Mouse (Mus musculus) bone marrow macrophage, adult 2 months (primary cell): ENCODE results near the gene Wdfy2. TPM values are rescaled to one million over a fixed set of nuclear protein-coding genes. Genes with fewer than 3 reads are reported as not detected.
A peak's percentile ranks its signal among the peaks of the same experiment; 100 is the strongest.

Experiments used
- H3K27ac ChIP-seq: 2 replicates; pipeline ENCODE4 v1.5.1; 2012; ENCODE audit warnings: low read depth, low read length; ENCODE audit not compliant: insufficient read depth
- H3K4me1 ChIP-seq: 2 replicates; pipeline ENCODE4 v1.6.1; 2012; ENCODE audit warnings: low read length; ENCODE audit not compliant: control insufficient read depth, insufficient read depth
- H3K4me3 ChIP-seq: 2 replicates; pipeline ENCODE4 v1.5.1; 2012; ENCODE audit warnings: mild to moderate bottlenecking, low read length, moderate library complexity; ENCODE audit not compliant: insufficient read depth
- CTCF ChIP-seq: IDR thresholded peaks from 2 replicates; pipeline ENCODE4 v1.5.1; 2012; ENCODE audit warnings: low read depth, mild to moderate bottlenecking, low read length, moderate library complexity
- POLR2A ChIP-seq: IDR thresholded peaks from 2 replicates; pipeline ENCODE4 v1.6.1; 2012; ENCODE audit warnings: mild to moderate bottlenecking, low read depth, low read length, borderline replicate concordance
- polyA plus RNA-seq: library from polyadenylated mRNA; stranded (reverse); fragments of >200 nt; gene quantifications from 2 replicates; pipeline ENCODE4 v1.2.4, GENCODE M21; 2012; ENCODE audit not compliant: missing spikeins, insufficient read depth, insufficient read length

The Wdfy2 gene
- 80.6 and 83.5 TPM in 2 replicates for polyA plus RNA-seq

DNA sequence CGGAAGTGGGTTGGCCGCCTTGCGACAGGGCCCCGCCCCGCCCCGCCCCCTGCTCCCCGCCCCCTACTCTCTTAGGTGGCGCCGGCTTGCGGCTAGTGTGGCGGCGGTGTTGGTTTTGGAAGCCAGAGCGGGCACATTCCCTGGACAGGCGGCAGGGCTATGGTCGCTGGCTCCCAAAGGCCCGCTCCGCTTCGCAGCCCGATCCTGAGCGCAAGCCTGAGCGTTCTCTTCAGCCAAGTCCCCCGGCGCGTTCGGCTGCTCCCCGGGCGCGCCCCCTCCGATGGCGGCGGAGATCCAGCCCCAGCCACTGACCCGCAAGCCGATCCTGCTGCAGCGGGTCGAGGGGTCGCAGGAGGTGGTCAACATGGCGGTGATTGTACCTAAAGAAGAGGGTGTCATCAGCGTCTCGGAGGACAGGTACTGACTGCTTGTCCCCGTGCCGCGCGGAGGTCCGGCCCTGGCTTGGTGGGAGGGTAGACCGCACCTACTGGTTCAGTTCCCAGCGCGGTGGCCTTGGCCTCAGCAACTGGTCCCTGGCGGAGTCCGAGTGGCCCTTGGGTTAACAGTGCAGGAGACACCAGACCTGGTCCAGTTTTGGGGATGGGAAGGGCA, at the start of gene Wdfy2:
Gene Wdfy2, plus strand, starts transcription at position 38 of the 612 bp plus-strand sequence.
- H3K4me3 ChIP-seq: peak within 1 kb of the TSS; percentile 89
- peaks cover 29% of the 10 kb centered on the region for H3K4me1 ChIP-seq
- TF ChIP-seq POLR2A: no peak
- TF ChIP-seq CTCF: no peak

DNA sequence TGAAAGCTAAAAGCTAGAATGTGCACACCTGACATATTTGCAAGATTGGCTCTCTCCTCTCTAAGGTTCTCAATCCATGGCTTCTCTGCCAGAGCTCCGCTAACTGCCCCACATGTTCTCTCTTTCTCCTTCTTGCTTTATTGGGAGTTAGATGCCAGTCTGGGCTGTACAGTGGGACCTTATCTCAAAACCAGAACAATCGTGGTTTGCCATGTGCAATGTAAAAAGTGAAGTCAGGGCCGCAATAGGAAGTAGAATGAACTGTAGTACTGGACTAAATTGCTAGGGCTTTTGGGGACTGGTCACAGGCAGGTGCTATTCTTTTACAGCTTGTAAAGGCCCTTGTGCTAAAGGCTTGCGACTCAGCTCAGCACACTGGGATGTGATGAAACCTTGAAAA, 48.2 kb upstream of the Wdfy2 start:
- no peak overlapping the region for H3K27ac ChIP-seq
- no peak for TF ChIP-seq POLR2A
- TF ChIP-seq CTCF: no peak
- peaks cover 5% of the 10 kb centered on the region; the same call in 1 of the 2 replicates for H3K4me1 ChIP-seq
- no peak overlapping the region for H3K4me3 ChIP-seq

More for the DNA sequence above, at the start of gene Wdfy2:
- H3K27ac ChIP-seq: peak within 1 kb of the TSS; percentile 97

DNA sequence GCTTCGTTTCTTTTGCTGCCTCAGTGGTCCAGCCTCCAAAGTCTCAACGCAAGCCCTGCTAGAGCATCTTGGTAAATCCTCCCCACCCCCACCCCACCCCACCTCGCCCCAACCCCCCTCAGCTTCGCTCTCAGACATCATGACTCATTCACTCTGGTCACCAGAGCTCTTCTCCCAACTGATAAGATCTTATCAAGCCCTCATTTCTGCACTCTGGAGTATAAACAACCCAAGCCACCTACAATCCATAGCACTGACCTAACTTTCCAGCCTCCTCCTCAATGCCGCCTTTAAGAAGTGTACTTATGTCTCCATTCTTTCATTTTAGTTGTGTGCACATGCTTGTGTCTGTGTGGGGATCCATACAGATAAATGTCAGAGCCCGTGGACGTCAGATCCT, 41.8 kb upstream of the Wdfy2 start:
- TF ChIP-seq POLR2A: no peak
- TF ChIP-seq CTCF: no peak
- Histone ChIP-seq H3K4me3 (no peak overlapping the region), H3K4me1 (peaks cover 11% of the 10 kb centered on the region), H3K27ac (no peak overlapping the region)

DNA sequence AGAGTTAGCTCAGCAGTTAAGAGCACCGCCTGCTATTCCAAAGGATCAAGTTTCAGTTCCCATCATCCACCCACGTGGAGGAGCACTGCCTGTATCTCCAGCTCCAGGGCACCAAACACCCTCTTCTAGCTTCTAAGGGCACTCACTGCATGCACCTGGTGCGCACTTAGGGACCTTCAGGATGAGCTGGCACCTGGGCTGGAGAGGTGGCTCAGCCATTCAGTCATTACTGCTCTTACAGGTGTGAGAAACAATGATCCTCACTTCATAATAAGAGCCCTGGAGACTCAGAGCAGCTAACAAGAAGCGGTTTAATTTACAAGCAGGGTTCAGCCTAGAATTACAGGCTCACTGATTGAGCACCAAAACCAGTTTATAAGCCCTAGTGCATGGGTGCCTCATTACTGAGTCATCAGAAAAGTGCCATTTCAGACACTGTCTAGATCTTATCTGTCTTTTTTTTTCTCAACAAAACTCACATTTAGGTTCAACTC, 38.8 kb upstream of the Wdfy2 start:
- H3K4me1 ChIP-seq: peaks cover 11% of the 10 kb centered on the region
- no peak overlapping the region for H3K27ac ChIP-seq
- no peak overlapping the region for H3K4me3 ChIP-seq
- TF ChIP-seq CTCF: no peak
- no peak for TF ChIP-seq POLR2A

DNA sequence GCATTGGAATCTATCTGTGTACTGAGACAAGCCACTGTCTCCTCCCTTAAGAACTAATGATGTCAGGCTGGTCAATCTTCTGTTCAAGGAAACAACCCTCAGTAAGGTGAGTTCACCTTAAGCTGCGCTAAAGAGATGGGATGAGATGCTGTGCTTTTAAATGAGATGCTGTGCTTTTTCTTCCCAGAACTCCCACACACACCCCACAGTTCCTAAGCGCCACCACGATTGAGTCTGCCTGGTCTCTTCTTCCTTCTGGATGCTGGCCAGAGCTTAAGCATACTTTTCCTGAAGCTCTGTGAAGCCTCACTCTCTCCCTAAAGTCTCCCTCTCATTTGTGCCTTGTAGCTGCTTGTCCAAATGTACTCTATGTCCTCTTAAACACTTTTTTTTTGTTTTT, 36.7 kb upstream of the Wdfy2 start:
- Histone ChIP-seq H3K27ac (no peak overlapping the region), H3K4me1 (peaks cover 24% of the 10 kb centered on the region), H3K4me3 (no peak overlapping the region)
- no peak for TF ChIP-seq POLR2A
- TF ChIP-seq CTCF: no peak

DNA sequence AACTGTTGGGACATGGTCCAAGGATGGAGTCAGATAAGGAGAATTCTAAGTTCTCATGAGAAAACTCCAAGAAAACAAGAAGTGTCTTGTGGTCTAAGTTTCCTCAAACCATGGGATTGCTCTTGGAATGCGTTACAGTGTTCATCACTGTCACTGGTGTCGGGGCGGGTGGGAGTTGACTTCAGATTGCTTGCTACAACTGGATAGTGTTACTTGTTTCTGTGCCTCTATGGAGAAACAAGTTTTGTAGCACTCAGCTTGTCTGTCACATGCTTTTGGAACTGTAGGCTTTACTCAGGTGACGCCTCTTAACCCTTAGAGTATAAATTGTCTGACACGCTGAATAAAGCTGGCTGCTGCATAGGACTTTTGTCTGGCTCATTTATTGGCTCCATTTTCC, 34.3 kb upstream of the Wdfy2 start:
- TF ChIP-seq CTCF (no peak), POLR2A (no peak)
- Histone ChIP-seq H3K4me3 (no peak overlapping the region), H3K4me1 (peaks cover 38% of the 10 kb centered on the region), H3K27ac (no peak overlapping the region)

DNA sequence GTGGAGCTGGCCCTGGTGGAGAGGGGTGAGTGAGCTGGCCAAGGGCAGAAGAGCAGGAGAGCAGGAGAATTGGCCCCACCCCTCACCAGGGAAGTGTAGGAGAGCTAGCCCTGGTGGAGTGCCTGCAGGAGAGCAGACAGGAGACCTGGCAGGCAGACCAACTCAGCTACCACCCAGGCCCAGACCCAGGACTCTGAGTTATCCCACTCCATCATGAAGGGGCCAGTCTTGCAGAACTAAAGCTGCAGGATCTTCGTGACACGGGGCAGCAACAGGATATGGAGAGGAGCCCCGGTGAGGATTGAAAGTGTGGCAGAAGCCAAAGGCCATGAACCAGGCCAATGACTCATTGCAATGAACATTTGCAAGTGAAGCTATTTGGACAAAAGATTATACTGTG, 30.6 kb upstream of the Wdfy2 start:
- Histone ChIP-seq H3K4me3 (no peak overlapping the region), H3K27ac (no peak overlapping the region), H3K4me1 (peaks cover 39% of the 10 kb centered on the region)
- TF ChIP-seq CTCF (no peak), POLR2A (no peak)

DNA sequence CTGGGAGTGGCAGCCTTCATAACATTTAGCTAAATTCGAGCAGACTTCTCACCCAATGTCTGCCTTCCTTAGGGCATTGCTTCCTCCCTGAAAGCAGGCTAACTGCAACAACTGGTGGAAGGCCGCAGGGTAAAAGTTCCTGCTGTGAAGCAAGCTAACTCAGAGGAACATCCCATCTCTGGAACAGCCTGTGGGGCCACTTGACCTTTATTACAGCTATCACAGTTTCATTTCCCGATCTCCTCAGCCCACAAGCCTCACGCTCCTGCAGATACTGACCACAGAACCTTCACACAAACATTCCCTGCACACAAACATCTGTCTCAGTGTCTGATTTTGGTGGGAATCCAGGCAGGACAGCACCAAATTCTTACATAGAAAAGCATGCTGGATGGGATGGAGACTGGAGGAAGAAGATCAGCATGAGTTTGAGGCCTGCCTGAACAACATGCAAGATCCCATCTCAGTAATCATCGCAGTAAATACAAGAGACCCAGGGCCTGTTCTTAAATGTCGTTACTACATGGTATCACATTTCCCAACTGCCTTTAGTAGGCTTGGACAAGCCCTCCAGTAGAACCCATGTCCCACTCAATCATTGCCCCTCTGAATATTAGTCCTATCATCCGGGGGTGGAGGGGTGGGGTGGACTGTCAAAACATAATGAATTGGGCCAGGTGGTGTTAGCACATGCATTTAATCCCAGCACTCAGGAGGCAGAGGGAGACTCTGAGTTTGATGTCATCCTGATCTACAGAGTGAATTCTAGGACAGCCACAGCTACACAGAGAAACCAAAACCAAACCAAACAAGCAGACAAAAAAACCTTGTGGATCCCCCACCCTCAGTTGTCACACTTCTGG, 28.6 kb upstream of the Wdfy2 start:
- H3K4me1 ChIP-seq: peaks cover 42% of the 10 kb centered on the region
- peak overlapping the region; percentile 82 for H3K27ac ChIP-seq
- TF ChIP-seq POLR2A (no peak), CTCF (no peak)
- no peak overlapping the region for H3K4me3 ChIP-seq

DNA sequence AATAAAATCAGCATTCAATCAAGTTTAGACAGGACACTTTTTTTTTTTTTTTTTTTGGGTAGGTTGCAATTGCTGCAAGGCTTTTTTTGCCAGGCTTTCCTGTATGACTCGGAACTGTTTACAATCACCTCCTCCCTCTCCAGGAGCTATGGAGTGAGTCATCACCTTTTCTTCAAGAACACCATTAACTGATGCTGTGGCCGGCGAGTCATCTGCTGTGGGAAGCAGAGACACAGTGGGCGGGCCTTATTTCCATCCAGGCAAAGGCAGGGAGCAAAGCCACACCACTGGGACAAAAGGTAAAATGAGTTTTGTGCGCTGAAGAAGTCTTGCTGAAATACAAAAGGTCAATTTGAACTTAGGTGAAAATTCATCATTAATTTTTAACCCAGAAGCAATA, 24.7 kb upstream of the Wdfy2 start:
- TF ChIP-seq POLR2A: no peak
- Histone ChIP-seq H3K27ac (no peak overlapping the region), H3K4me3 (no peak overlapping the region), H3K4me1 (peaks cover 21% of the 10 kb centered on the region)

DNA sequence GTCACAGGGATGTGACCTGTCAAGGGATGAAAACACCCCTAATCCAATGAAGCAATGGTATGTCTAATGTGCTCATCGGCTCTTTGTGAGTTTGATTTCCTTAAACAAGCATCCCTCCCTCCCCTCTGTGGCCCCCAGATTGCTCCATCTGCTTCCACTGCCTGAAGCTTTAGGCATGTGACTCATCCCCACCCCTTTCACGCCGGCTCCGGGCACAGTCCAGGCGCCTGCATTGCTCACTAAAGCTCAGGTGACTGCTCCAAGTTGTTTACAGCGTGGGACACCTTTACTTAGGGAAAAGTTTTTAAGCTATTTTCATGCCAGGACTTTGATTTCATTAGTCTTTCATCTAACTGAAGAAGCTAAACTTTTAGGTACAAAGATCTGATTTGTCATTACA, 22.9 kb upstream of the Wdfy2 start:
- Histone ChIP-seq H3K4me3 (no peak overlapping the region), H3K4me1 (peaks cover 8% of the 10 kb centered on the region)
- no peak for TF ChIP-seq CTCF

DNA sequence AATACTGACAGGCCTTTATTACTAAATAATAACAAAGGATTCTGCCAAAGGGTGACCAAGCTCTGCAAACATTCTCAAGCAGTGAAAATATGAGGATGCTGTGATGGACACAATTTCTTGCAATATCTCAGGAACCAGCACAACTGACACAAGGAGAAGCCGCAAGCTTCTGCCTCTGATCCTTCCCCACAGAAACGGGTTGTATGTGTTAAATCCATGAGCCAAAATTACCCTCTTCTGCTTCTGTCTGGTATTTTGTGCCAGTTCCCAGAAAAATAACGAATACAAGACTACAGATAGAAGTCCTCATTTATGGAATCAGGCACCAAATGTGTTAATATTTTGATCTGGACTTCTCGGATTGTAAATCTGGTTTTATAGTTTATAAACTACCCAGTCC, 20.7 kb upstream of the Wdfy2 start:
- TF ChIP-seq CTCF: no peak
- no peak for TF ChIP-seq POLR2A

More for the DNA sequence above, 22.9 kb upstream of the Wdfy2 start:
- no peak overlapping the region for H3K27ac ChIP-seq

More for the DNA sequence above, 20.7 kb upstream of the Wdfy2 start:
- Histone ChIP-seq H3K4me3 (no peak overlapping the region), H3K27ac (no peak overlapping the region), H3K4me1 (peaks cover 7% of the 10 kb centered on the region)
